Mouse (Mus musculus) MEL (cell line): ENCODE measurements at regions not wholly inside any gene's neighbourhood (a gene's known extent, or its start where the extent isn't known, plus 50 kb on each side); places are given as distances from the start of the nearest gene placed in this dataset.

Experiments used
- DNase-seq: peaks from one replicate; pipeline ENCODE4 v3.0.0; 2011; ENCODE audit warnings: low read depth, low spot score
- H3K27ac ChIP-seq: 2 replicates; pipeline ENCODE4 v1.5.1; 2012; ENCODE audit warnings: low read depth, mild to moderate bottlenecking, control low read depth, low read length, moderate library complexity; ENCODE audit not compliant: control insufficient read depth
- H3K27me3 ChIP-seq, 2 experiments: fragments of 150-350 bp in 1 of 2; sonication (generic) in 1 of 2; 2 replicates each; pipeline ENCODE4 v1.6.1; 2012; ENCODE audit warnings: low read length in 2 of 2, mild to moderate bottlenecking in 2 of 2, improper control_type of control experiment in 1 of 2, moderate library complexity in 1 of 2; ENCODE audit not compliant: insufficient read depth in 2 of 2, control insufficient read depth in 1 of 2
- H3K36me3 ChIP-seq, 2 experiments: 2 replicates each; pipeline ENCODE4 v1.6.1; 2012 to 2014; ENCODE audit warnings: low read length in 2 of 2, improper control_type of control experiment in 1 of 2, inconsistent platforms in 1 of 2, mild to moderate bottlenecking in 1 of 2; ENCODE audit not compliant: insufficient read depth in 2 of 2, control insufficient read depth in 1 of 2
- H3K4me1 ChIP-seq, 2 experiments: fragments of 150-350 bp in 1 of 2; sonication (generic) in 1 of 2; 2 replicates each; pipeline ENCODE4 v1.6.1; 2012; ENCODE audit warnings: low read length in 2 of 2, improper control_type of control experiment in 1 of 2, mild to moderate bottlenecking in 1 of 2; ENCODE audit not compliant: insufficient read depth in 2 of 2, control insufficient read depth in 1 of 2
- H3K4me3 ChIP-seq, 2 experiments: fragments of 150-350 bp in 1 of 2; sonication (generic) in 1 of 2; 2 replicates each; pipeline ENCODE4 v1.5.1; 2012; ENCODE audit warnings: low read depth in 2 of 2, low read length in 2 of 2, mild to moderate bottlenecking in 2 of 2, moderate library complexity in 2 of 2, control low read depth in 1 of 2, improper control_type of control experiment in 1 of 2; ENCODE audit not compliant: control insufficient read depth in 1 of 2, insufficient read depth in 1 of 2
- H3K79me2 ChIP-seq: 2 replicates; pipeline ENCODE4 v1.6.1; 2012; ENCODE audit warnings: mild to moderate bottlenecking, low read length, moderate library complexity; ENCODE audit not compliant: control insufficient read depth, poor library complexity, insufficient read depth
- H3K9ac ChIP-seq: 2 replicates; pipeline ENCODE4 v1.6.1; 2012; ENCODE audit warnings: low read depth, mild to moderate bottlenecking, control low read depth, low read length, moderate library complexity; ENCODE audit not compliant: control insufficient read depth, poor library complexity, severe bottlenecking
- H3K9me3 ChIP-seq: fragments of 150-350 bp; sonication (generic); replicated peaks from 2 replicates; pipeline ENCODE4 v1.6.1; 2012; ENCODE audit warnings: mild to moderate bottlenecking, low read length, improper control_type of control experiment, moderate library complexity; ENCODE audit not compliant: insufficient read depth
- CHD1 ChIP-seq: IDR thresholded peaks from 2 replicates; pipeline ENCODE4 v1.6.1; 2012; ENCODE audit warnings: low read depth, mild to moderate bottlenecking, inconsistent platforms, low read length, improper control_type of control experiment
- CHD2 ChIP-seq: IDR thresholded peaks from 2 replicates; pipeline ENCODE4 v1.6.1; 2011; ENCODE audit warnings: low read length, improper control_type of control experiment
- CTCF ChIP-seq, 3 experiments: IDR thresholded peaks in 2 of 3; conservative IDR thresholded peaks in 1 of 3; 2 replicates each; pipeline ENCODE4 v1.5.1; 2011 to 2012; ENCODE audit warnings: low read length in 3 of 3, low read depth in 2 of 3, mild to moderate bottlenecking in 2 of 3, improper control_type of control experiment in 1 of 3, inconsistent platforms in 1 of 3, mixed read lengths in 1 of 3, moderate library complexity in 1 of 3; ENCODE audit not compliant: control insufficient read depth in 1 of 3, insufficient read depth in 1 of 3, poor library complexity in 1 of 3, severe bottlenecking in 1 of 3
- E2F4 ChIP-seq: IDR thresholded peaks from 2 replicates; pipeline ENCODE4 v1.6.1; 2011; ENCODE audit warnings: low read depth, low read length, improper control_type of control experiment, borderline replicate concordance
- ELF1 ChIP-seq: IDR thresholded peaks from 2 replicates; pipeline ENCODE4 v1.6.1; 2014; ENCODE audit warnings: low read depth, mild to moderate bottlenecking, inconsistent platforms, low read length, improper control_type of control experiment, moderate library complexity
- ETS1 ChIP-seq: IDR thresholded peaks from 2 replicates; pipeline ENCODE4 v1.6.1; 2012; ENCODE audit warnings: low read depth, mild to moderate bottlenecking, inconsistent platforms, low read length, improper control_type of control experiment, moderate library complexity
- GATA1 ChIP-seq: IDR thresholded peaks from 2 replicates; pipeline ENCODE4 v1.6.1; 2011; ENCODE audit warnings: low read depth, low read length, improper control_type of control experiment
- KAT2A ChIP-seq: conservative IDR thresholded peaks from 2 replicates; pipeline ENCODE4 v1.6.1; 2012; ENCODE audit warnings: low read depth, low read length, improper control_type of control experiment, inconsistent platforms
- MEF2A ChIP-seq: IDR thresholded peaks from 2 replicates; pipeline ENCODE4 v1.6.1; 2014; ENCODE audit warnings: low read depth, mild to moderate bottlenecking, inconsistent platforms, low read length, improper control_type of control experiment; ENCODE audit not compliant: poor library complexity, insufficient replicate concordance, severe bottlenecking; ENCODE audit errors: extremely low read depth
- MXI1 ChIP-seq: IDR thresholded peaks from 2 replicates; pipeline ENCODE4 v1.6.1; 2011; ENCODE audit warnings: mild to moderate bottlenecking, low read depth, low read length, improper control_type of control experiment
- MYC ChIP-seq: IDR thresholded peaks from 2 replicates; pipeline ENCODE4 v1.6.1; 2011; ENCODE audit warnings: low read depth, mild to moderate bottlenecking, low read length, improper control_type of control experiment, moderate library complexity
- NELFE ChIP-seq: IDR thresholded peaks from 2 replicates; pipeline ENCODE4 v1.6.1; 2011; ENCODE audit warnings: low read depth, low read length, improper control_type of control experiment
- POLR2A ChIP-seq, 2 experiments: IDR thresholded peaks; 2 replicates each; pipeline ENCODE4 v1.6.1; 2011 to 2012; ENCODE audit warnings: low read length in 2 of 2, mild to moderate bottlenecking in 2 of 2, control low read depth in 1 of 2, improper control_type of control experiment in 1 of 2, low read depth in 1 of 2, moderate library complexity in 1 of 2; ENCODE audit not compliant: control insufficient read depth in 1 of 2, insufficient read depth in 1 of 2, poor library complexity in 1 of 2
- POLR2AphosphoS2 ChIP-seq: IDR thresholded peaks from 2 replicates; pipeline ENCODE4 v1.6.1; 2011; ENCODE audit warnings: low read length, improper control_type of control experiment
- RCOR1 ChIP-seq: IDR thresholded peaks from 2 replicates; pipeline ENCODE4 v1.6.1; 2012; ENCODE audit warnings: low read depth, mild to moderate bottlenecking, inconsistent platforms, low read length, improper control_type of control experiment
- SIN3A ChIP-seq: IDR thresholded peaks from 2 replicates; pipeline ENCODE4 v1.6.1; 2012; ENCODE audit warnings: low read length, improper control_type of control experiment, inconsistent platforms
- SMC3 ChIP-seq: IDR thresholded peaks from 2 replicates; pipeline ENCODE4 v1.6.1; 2011; ENCODE audit warnings: low read depth, low read length, improper control_type of control experiment
- TCF12 ChIP-seq: IDR thresholded peaks from 2 replicates; pipeline ENCODE4 v1.6.1; 2014; ENCODE audit warnings: low read depth, mild to moderate bottlenecking, inconsistent platforms, low read length, improper control_type of control experiment, moderate library complexity
- ZC3H11A ChIP-seq: IDR thresholded peaks from 2 replicates; pipeline ENCODE4 v1.6.1; 2012; ENCODE audit warnings: low read depth, mild to moderate bottlenecking, inconsistent platforms, low read length, improper control_type of control experiment
- ZMIZ1 ChIP-seq: IDR thresholded peaks from 2 replicates; pipeline ENCODE4 v1.6.1; 2012; ENCODE audit warnings: low read depth, mild to moderate bottlenecking, inconsistent platforms, low read length, improper control_type of control experiment, moderate library complexity

- DNase-seq: no peak
- no peaks in the 10 kb centered on the region for H3K27me3 ChIP-seq
- no peaks in the 10 kb centered on the region for H3K36me3 ChIP-seq
- no peaks in the 10 kb centered on the region for H3K79me2 ChIP-seq
- no peak overlapping the region for H3K27ac ChIP-seq
- H3K9me3 ChIP-seq: no peaks in the 10 kb centered on the region
- H3K4me3 ChIP-seq: no peak overlapping the region
- H3K9ac ChIP-seq: no peak overlapping the region
- TF ChIP-seq MYC (no peak), MEF2A (no peak), NELFE (no peak), MXI1 (no peak), SIN3A (no peak), TCF12 (no peak), SMC3 (no peak), GATA1 (no peak), ETS1 (no peak), RCOR1 (no peak), E2F4 (no peak), CHD1 (no peak), CHD2 (no peak), POLR2AphosphoS2 (no peak), ZMIZ1 (no peak)
- no peaks in the 10 kb centered on the region for H3K4me1 ChIP-seq
These were observed 310.3 kb downstream of the Adgrl2 start for GRCm38 (mm10) chr3:148680086-148680485.

DNA sequence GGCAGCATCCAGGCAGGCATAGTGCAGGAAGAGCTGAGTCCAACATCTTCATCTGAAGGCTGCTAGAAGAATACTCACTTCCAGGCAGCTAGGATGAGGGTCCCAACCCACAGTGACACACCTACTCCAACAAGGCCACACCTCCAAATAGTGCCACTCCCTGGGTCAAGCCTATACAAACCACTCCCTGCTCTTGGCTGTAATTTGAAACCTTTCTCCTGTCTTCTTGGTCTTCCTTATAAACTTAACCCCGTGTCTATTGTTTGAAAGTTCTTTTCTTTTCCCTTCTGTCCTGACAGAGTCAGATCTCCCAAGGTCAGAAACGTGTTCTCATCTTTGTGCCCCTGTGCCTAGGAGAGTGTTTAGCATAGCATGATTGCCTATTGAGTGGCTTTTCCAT lies 311.2 kb downstream of the Adgrl2 start:
- no peak for DNase-seq
- Histone ChIP-seq H3K36me3 (no peaks in the 10 kb centered on the region), H3K27me3 (no peaks in the 10 kb centered on the region), H3K9ac (no peak overlapping the region), H3K4me3 (no peak overlapping the region), H3K4me1 (no peaks in the 10 kb centered on the region), H3K27ac (no peak overlapping the region), H3K79me2 (no peaks in the 10 kb centered on the region), H3K9me3 (no peaks in the 10 kb centered on the region)
- TF ChIP-seq POLR2A (IDR thresholded peaks at IDR 0.05; ENCODE audit: control insufficient read depth in 1 of 2, insufficient read depth in 1 of 2, low read depth in 1 of 2, low read length in 2 of 2, poor library complexity in 1 of 2) (no peak), CTCF (IDR thresholded peaks at IDR 0.05 in 2 of 3, conservative IDR thresholded peaks at IDR 0.05 in 1 of 3; ENCODE audit: control insufficient read depth in 1 of 3, insufficient read depth in 1 of 3, low read depth in 2 of 3, low read length in 3 of 3, poor library complexity in 1 of 3, severe bottlenecking in 1 of 3) (no peak), NELFE (no peak), ELF1 (no peak), SIN3A (no peak), ZMIZ1 (no peak), CHD2 (no peak), TCF12 (no peak), ZC3H11A (no peak), KAT2A (no peak)
